Mouse (Mus musculus) bone marrow, adult 2 months (tissue): Measurements from ENCODE around the gene Cadps.

ENCODE experiments used
- CTCF ChIP-seq: fragments of 200-500 bp; IDR thresholded peaks from 2 replicates; pipeline ENCODE4 v1.5.1; 2011; ENCODE audit warnings: low read length, control low read depth; ENCODE audit not compliant: control insufficient read depth, insufficient read depth
- POLR2A ChIP-seq: fragments of 200-500 bp; IDR thresholded peaks from 2 replicates; pipeline ENCODE4 v1.6.1; 2011; ENCODE audit warnings: low read depth, mild to moderate bottlenecking, control low read depth, low read length, borderline replicate concordance; ENCODE audit not compliant: control insufficient read depth

GRCm38 (mm10) chr14:12690201-12690600 is 132.7 kb downstream of the Cadps start:
- TF ChIP-seq POLR2A (no peak), CTCF (no peak)
